Mouse (Mus musculus) lung, postnatal 14 days (tissue): ENCODE results near the gene Gpd2.

Experiments
- DNase-seq: peaks from one replicate; pipeline ENCODE4 v3.0.0; 2021

The Gpd2 gene

DNA sequence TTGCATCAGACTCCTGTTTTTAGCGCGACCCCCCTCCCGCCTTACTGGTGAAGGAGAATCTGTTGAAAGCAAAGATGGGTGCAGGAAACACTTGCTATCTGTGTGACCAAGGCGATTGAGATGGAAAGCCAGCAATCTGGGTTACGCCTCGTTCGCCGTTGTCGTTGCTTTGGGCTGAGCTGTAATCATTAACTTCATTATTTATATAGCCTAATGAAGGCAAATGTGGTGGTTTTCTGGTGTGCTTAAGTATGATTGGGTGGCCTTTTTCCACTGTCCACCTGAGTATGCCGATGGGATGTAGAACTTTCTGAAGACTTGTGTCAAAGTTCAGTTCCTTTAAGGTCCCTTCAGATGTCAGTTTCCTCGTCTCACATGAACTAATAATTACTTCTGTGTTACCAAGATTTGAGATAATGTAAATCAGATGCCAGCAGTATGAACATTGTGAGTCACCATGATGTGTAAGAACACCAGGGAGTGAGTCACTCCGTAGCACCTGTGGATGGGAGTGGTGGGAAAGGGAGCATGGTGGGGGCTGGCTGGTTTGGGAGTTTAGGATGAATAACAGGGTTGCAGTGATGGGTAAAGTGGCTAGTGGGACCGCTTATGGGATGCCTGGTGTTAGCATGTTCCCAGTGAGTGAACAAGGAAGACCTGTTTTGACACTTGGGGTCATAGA, 14.3 kb downstream of the Gpd2 start:
- DNase-seq, result no peak

DNA sequence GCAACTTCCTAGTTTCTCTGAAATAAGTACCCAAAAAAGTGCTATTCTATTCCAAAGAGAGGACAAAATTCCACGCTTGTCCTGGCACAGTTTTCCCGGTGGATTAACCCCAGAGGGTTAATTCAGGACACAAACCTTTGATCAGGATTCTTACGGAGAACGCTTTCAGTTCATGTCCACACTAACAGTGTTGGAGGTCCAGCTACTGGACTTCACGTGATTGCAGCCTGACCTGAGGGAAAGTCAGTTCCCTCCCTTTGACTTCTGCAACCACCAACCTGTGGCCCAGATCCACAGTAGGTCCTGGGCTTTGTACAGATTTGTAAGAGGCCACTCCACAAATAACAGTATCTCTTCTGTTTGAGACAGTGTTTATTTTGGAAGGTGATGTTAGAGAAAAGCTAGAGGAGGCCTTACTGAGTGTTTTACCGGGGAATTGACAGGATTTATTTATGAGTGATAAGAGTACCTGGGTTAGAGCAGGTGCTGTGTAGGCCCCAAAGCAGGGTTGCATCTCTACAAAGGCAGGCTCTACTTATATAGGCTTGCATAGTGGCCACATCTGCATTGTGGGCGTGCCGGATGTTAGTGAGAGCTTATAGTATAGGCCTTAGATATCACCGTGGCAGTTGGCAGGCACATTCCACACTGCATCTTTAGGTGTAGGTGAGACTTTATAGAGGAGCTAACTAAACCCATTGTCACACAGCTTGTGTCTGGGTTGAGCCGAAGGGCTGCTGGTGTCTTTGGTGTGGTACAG, 15.3 kb downstream of the Gpd2 start:
- DNase-seq, result no peak

DNA sequence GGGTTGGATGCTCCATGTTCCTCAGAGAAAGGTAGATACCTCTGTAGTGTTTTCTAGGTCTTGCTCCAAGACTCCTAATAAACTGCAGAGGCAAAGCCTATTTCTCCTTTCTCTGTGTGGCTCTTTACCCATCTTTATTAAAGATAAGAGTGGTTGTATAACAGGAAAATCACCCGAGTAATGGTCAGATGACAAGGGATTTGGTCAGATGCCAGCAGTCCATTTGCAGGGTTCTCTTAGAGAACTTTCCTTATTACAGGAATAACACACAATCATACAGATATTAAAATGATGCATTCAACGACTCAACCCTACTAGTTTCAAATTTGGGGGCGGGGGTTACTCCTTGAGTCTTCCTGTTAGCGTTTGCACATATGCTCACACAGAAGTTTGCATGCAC, 16.8 kb downstream of the Gpd2 start:
- no peak for DNase-seq

DNA sequence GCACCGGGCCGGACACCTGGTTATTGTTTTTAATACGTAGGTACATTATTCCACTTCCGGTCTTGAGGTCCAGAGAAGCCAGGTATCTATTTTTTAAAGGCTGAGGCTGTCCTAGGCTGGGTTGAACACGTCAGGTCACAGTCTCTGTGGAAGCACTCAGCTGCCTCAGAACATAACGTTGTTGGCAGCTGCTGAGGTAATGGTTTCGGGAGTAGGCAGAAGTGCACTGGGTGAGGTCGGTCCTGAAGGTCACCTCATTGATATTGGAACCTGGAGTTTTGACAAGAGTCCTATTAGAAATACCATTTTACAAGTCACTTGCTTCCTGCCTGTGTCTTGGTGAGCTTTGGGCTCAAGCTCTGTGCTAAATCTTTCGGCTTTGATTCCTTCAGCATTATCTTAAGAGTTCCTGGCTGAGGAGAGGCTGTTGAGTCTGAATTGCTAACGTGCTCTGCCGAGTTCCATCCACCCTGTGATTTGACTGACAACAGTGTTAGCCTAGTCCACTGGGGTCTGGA, 17.8 kb downstream of the Gpd2 start:
- no peak for DNase-seq

DNA sequence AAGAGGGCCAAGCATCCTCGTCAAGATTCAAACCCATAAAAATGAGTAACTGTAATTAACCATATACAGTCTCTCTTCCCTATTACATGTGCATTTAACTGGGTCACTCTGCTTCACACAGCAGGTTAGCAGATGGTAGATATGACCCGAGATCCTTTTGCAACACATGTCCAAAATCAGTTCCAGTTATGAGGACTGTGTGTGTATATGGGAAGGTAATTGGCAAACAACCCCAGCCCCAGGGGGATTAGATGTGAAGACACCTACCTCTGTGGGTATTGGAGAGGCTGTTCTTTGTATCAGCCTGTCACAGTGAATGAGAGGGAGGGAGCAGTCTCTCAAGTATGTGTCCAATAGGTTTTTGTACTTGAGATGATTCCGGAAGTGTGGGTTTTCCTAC, 18.4 kb downstream of the Gpd2 start:
- no peak for DNase-seq

DNA sequence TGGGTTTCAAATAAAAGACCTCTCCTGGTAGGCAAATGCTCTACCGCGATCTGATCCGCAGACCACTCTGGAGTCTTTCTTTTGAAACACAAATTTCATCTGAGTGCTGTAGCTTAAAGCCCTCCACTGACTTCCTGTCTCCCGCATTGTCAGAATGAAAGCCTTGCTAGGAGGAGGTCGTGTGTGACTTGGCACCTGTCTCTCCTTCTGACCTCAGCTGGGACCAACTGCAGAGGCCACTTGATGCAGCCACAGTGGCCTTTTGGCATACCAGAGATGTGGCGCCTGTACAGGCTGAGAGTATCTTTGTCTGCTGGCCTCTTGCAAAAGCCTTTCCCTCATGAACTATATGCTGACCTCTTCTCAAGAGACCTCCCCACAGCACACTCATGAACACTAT, 19.0 kb downstream of the Gpd2 start:
- DNase-seq, result no peak

DNA sequence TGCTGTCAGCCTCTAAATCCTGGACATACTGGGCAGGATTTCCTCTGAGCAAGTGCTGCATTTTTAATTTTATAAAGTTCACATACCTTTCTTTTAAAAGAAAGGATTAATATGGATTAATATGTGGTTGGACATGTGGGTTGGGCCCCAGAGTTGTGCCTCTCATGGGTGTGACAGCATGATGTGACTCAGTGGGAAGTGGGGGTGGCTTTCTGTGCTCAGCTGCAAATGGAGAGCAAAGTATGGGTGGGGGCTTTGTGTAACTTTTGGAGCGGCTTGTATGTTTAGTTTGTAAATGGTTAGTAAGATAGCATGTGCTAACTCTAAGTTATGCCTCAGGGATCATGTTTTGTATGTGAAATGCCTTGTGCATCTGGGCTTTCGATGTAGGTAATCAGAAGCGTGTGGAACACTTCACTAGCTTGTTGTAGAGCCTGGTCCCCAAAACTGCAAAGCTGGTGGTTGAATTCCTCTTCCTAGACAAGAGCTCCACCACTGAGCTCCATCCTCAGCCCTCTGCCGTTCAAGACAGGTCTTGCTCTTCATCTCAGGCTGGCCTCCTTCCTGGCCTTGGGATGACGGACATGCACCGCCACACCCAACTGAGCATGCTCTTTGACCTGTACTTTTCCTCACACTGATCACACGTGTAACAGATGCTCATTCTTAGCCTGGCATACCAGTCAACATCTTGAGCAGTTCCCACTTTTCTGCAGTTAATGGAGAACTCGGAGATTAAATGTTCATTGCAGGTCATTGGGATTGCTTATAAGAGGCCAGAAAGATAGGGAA, 24.0 kb downstream of the Gpd2 start:
- DNase-seq, result no peak

DNA sequence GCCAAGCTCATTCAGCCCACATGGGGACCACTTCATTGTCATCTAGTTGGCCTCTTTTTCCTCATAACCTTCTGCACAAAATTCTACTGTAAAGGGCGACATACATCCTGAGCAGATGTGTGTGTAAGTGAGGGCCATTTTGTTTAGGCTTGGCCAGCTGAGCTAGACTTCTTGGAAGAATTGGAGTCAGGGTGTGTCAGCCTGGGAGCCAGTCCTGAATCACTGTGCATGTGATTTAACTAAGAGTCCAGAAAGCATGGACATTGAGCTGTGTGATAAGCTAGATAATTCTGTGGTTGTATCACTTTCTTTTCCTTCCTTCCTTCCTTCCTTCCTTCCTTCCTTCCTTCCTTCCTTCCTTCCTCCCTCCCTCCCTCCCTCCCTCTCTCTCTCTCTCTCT, 26.0 kb downstream of the Gpd2 start:
- no peak for DNase-seq

DNA sequence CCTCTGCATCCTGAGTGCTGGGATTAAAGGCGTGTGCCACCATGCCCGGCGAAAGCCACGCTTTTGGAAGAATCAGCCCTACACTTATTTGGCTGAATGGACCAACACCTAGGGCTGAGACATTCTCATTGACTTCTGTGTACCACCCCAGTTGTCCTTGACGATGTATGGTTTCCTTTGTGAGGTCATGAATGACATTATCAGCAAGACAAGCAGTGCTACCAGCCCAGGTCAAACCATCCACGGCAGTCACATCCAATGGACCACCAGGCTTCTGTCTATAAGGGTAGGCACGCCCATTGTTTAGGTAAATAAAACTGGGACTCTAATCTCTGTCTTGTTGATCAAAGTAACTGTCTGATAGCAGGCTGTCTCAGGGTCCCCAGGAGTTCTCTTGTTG, 27.5 kb downstream of the Gpd2 start:
- no peak for DNase-seq

DNA sequence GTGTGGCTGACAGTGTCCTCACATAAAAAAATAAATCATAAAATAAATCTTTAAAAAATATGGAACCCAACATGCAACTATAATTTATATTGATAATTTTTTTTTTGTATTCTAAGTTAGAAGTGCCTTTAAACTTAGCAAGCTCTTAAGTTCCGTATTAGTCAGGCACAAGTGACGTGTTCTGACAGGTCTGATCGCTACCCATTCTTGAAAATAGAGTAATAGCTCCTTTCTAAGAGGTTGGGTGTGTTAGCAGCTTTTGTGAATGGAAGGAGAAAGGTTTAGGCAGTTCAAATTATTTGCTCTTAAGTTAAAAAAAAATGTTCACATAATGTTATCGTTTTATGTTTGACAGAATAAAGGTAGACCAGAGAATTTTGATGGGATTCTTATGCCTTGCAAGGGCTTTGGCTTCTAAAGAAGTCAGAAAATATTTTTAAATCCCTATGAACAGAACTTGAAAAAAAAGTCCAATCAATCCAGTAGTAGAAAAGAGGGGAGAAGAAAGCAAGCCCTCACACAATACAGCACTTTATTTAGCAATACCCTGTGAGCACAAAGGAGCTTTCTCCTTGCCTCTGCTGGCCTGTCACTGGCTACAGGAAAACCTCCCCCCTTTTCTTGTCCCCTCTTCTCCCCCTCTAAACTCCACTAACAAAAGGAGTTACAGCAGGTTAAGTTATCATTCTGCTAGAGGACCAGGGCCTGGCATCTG, 29.4 kb downstream of the Gpd2 start:
- no peak for DNase-seq

DNA sequence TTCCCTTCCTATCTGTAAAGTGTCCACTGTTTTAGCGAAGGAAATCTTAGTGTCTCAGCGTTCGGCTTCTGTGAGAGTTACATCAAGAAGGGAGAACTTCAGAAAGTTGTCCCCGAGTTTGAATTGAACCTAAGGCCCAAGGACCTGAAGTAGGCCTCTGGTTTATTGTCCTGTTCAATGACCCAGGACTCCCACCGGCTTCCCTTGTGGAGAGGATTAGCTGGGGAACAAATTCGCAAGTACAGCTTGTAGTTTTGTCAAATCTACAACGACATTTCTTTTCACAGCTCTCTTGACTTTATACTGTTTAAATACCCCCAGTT, 29.9 kb downstream of the Gpd2 start:
- no peak for DNase-seq

DNA sequence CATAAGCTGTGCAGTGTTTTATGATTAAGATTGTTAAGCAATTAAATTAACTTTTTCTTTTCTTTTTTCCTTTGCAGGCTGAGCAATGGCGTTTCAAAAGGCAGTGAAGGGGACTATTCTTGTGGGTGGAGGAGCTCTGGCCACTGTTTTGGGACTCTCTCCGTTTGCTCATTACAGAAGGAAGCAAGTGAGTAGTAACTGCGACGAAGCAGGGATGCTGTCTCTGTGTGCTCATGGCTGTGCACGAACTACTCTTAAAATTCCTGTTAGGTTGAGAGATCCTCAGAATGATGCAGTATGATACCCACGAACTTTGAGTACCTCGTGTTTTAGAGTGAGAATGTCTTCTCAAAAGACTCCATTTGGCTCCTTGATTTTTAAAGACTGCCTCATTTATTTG, 30.5 kb downstream of the Gpd2 start:
- no peak for DNase-seq

DNA sequence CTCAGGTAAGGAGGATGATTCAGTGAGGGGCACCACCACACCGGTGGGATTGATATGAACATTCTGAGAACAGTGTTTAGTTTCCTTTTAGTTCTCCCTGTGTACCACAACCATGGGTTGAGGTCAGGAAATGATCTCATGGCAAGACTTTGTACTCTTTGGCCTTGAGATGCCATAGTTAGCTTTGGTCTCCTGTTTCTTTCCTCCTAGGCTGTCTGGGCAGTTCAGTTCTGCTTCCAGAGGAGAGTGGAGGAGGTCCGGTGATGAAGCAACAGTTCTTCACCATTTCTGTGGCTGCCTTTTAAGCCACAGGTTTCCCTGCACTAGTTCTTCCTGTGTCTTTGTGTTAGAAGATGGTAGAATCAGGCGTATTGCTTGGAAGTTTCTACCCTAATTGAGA, 31.4 kb downstream of the Gpd2 start:
- DNase-seq, result no peak

DNA sequence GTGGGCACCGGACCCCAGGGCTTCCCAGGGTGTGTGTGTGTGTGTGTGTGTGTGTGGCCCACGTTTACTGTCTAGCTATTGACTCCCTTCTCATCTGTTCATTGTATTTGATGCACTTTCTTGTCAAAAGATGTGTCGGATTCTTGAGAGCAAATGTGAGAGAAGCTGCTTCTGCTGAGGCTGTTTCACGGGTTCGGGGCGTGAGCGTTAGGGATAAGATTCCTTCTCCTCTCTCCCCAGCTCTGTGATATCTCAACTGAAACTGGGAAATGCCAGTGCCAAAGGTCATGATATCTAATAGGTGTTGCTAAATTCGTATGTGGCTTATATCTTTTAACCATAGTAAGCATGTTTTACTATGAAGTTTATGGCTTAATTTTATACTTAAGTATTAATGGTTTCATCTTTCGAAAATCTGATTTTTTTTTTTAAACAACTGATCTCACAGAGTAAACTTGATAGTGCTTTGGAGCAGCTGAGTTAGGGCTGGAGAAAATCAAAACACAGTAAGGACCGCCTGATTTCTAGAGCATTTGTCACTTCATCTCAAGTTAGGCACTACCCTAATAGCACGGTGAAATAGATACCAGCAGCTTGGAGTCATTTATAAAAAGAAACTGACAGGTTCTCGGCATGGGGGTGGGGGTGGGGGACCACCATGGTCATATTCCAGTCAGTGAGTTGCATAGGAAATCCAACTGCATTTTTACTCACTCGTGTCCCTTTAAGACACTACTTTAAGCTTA, 32.4 kb downstream of the Gpd2 start:
- no peak for DNase-seq

DNA sequence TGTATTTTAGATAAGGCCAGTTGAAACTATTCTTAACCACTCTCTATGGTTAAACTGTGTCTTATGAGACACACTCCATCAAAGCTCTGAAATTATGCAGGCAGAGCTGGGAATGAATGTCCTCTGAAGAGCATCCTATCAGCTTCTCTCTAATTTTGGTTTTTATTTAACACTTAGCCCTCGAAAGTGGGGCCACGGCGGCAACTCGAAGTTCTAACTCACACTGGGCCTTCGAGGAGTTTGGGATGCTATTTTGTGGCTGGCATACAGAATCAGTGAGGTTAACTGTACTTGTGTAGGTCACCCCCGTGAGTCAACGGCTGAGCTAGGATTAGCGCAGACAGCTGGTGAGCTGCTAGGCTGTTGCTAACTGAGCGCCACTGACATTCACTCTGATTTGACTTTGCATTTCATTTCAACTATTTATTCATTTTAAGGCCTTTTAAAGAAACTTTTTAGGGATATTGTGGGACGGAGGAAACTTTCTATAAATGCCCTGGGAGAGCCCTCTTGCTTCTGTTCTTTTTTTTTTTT, 42.8 kb downstream of the Gpd2 start:
- DNase-seq, result no peak

DNA sequence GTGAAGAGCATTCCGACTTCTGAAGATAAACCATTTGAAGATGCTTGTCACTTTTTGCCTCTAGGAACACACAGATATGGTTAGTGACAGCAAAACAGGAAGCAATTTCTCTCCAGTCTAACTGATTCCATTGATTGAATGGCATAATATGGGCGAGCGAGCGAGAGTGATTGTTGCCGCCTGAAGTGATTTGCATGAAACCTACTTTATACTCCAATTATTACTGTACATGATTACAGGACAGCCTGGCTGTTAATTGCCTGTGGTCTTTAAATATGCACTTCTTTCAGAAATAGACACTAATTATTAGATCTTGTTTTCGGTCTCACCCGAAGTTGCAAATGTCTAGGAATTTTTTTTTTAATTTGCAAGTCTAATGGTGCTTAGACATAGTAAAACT, 46.4 kb downstream of the Gpd2 start:
- DNase-seq, result no peak

DNA sequence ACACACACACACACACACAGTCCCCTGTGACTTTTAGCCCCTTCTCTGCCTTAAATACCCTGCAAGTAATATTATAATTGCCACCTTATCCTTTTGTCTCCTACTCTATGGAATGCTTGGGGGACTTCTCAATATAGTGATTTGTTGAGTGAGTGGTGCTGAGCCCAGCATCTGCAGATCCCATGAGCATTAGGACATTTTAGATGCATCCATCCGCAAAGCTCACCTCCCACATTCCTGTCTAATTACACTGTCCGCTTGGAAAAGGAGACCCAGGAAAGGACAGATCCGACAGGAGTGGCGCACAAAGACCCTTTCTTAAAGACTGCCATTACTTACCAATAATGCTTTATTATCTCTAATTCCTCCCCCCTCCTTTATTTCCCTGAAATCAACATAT, 47.8 kb downstream of the Gpd2 start:
- DNase-seq, result no peak

DNA sequence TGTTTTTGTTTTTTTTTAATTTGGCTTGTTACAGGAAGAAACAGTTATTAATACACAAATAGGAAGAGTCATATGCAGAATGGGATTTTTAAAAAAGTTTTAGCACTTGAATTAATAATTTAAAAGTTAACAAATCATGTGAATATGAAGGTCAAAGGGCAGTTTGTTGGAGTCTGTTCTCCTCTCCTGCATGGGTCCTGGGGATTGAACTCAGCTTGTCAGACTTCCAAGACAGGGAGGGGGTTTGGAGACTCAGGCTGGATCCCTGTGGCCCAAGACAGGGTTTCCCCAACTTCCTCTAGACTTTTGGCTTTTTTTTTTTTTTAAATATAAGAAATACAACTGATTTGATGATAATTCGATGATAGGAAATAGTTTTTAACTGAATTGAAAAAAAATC, 50.6 kb downstream of the Gpd2 start:
- DNase-seq, result no peak

DNA sequence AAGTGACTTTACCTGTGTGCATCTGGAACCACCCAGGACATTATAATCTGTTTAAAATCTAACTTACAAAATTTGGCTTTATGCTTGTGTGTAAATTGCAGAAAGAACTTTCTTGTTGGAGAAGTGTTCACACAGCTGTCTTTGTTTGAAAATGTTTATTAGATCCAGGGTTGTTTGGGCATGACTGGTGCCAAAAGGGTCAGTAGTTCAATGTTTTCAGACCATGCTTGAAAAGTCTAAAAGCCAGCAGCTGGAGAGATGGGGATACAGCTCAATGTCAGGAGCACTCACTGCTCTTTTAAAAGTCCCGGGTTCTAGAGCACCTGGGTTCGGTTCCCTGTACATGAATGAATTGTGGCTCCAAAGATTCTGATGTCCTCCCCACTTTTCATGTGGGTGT, 56.1 kb downstream of the Gpd2 start:
- DNase-seq, result no peak

DNA sequence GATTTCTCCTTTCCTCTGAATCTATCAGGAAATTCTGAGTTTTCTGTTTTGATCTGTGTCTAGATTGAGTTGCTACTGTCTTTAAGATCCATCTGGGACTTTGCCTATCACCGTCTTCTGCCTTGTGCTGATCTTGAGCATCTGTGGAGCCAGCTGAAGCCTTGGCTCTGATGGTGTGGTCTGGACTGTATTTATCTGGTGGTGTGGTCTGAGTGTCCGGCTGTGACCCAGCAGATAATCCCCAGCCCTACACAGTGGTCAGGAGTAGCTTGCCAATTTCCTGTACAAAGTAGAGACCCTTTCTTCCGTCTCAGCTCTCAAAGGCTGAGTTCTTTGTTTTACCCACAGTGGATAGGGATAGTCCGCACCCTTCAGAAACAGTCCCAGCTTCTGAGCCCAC, 58.6 kb downstream of the Gpd2 start:
- DNase-seq, result no peak

DNA sequence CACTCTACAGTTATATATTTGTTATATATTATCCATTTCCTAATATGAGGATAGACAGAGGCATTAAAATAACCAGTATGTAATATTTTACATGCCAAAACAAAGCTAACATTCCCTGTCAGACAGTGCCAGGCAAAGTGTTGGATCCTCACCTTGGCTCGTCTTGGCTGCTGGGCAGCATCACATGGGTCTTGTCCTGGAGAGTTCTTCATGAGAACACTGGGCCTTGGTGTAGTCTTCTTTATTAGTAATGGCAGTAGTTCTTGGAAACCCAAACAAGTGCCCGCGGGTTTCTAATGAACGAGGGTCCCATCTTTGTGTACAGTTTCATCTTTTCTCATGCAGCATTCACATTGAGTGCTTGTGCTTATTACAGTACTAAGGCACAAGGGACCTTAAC, 59.8 kb downstream of the Gpd2 start:
- DNase-seq, result no peak

DNA sequence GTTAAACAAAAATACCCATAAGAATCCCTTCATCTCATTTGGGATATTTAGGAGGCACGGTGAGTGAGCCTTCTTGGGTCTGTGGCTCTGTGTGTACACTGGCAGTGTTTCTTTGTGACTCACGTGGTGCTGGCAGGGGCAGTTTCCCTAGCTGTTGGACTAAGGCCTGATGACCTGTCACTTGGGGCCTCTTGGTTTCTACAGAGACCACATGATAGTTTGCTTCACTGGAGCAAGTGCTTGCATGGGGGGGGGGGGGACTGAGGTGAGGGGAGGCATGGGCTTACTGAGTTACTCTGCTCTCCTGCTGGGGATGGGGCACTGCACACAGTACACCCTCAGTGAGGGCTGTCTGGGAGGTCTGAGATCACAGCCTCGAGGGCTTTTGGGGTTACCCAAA, 64.1 kb downstream of the Gpd2 start:
- DNase-seq, result no peak
